Mouse (Mus musculus): ENCODE data around the gene Fam199x. TPM values are rescaled to one million over a fixed set of nuclear protein-coding genes. Genes with fewer than 3 reads are reported as not detected.

The Fam199x gene
- total RNA-seq, 1 experiment from 2014 or later = 11.5 TPM

Other genes starting within 250 kb of the Fam199x start
- 0.75 to 3.2 TPM (median 1.3 TPM) in 3 replicates for gene Plp1, start 226.9 kb upstream of the Fam199x start, total RNA-seq (2017)
- not detected in 3 replicates for gene Rab9b, start 180.8 kb upstream of the Fam199x start, total RNA-seq (2017)
- not detected in 3 replicates for gene H2bfm, start 122.3 kb upstream of the Fam199x start, total RNA-seq (2017)
- gene Tmsb15b2, start 74.1 kb upstream of the Fam199x start, total RNA-seq (2017) = 4.2 TPM in 1 of 3 replicates, not detected in the others
- 3.4 to 20.1 TPM (median 12.2 TPM) in 3 replicates for gene Tmsb15l, start 72.7 kb upstream of the Fam199x start, total RNA-seq (2017)
- 13.1 to 21.8 TPM (median 16.5 TPM) in 3 replicates for gene Tmsb15b1, start 72.7 kb upstream of the Fam199x start, total RNA-seq (2017)
- 1.5 to 16.1 TPM (median 3.5 TPM) in 3 replicates for gene Zcchc18, start 56.4 kb upstream of the Fam199x start, total RNA-seq (2017)
- 8.0 to 25.4 TPM (median 13.1 TPM) in 3 replicates for gene Slc25a53, start 11.3 kb upstream of the Fam199x start, total RNA-seq (2017)
- gene Esx1, start 72.5 kb downstream of the Fam199x start, total RNA-seq (2017) = not detected in 3 replicates